Mouse (Mus musculus) embryo, embryonic 11 days (tissue): ENCODE results near the gene Gng10.

Source experiments
- DNase-seq: peaks from one replicate; pipeline ENCODE4 v3.0.0-alpha.2; 2015

Gene Gng10

GRCm38 (mm10) chr4:59034325-59034917 is 467 bp upstream of the Gng10 start:
- no peak for DNase-seq

DNA sequence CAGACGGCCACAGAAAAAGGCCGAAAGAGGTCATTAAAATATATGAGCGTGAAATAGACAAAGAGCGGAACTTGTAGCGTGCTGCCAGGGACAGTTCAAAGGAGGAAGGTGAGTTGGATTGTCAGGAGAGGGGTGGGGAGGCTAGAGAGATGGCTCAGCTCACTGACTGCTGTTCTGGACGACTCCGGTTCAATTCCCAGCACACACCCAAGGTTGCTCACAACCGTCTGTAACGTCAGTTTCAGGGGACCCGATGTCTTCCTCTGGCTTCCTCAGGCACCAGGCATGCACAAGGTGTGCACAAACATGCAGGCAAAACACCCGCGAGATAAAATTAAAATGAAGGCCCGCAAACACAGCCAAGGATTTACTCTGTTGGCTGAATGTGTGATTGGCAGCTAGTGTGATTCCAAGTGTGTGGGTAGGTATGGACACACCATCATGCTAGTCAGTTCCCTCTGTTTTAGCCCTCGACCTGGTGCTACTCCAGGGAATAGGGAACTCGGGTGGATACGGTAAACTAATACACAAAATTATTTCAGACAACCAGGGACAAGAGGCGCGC is 980 bp downstream of the Gng10 start:
- DNase-seq, result no peak

DNA sequence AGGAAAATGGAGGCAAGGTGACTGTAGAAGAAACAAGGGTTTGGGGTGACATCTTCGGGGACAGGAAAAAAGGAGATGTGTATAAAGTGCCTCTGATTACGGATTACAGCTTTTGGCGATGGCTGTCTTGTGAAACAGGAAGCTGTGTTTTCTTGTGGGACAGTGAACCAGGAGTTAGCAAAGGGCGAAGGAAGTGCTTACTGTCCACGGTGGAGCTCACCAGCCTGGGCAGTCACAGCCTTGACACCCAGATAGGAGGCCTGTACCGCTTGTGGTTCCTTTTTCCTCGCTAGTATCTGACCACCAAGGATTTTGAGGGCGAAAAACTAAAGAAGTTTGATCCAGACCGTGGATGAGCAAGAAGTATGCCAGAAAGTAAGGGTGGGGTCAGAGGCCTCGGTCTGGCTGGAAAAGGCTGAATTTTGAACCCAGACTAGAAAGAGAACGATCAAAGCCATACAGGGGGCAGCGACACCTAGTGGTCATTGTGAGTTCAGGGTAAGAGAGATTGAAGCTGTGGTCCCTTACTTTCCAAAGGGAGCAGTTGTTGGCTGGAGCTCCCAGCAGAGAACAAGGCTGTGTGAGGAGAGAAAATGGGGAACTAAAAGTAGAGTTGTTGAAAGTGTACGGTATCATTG is 1.7 kb downstream of the Gng10 start:
- peak; percentile 84 for DNase-seq

GRCm38 (mm10) chr4:59037525-59037924 is 2.6 kb downstream of the Gng10 start:
- DNase-seq, result no peak

- no peak for DNase-seq
Measured at GRCm38 (mm10) chr4:59040397-59041287, 5.8 kb downstream of the Gng10 start.

- no peak for DNase-seq
Measured at GRCm38 (mm10) chr4:59043074-59043473, 8.2 kb downstream of the Gng10 start.

GRCm38 (mm10) chr4:59043891-59044290 is 9.0 kb downstream of the Gng10 start:
- DNase-seq, result no peak

DNA sequence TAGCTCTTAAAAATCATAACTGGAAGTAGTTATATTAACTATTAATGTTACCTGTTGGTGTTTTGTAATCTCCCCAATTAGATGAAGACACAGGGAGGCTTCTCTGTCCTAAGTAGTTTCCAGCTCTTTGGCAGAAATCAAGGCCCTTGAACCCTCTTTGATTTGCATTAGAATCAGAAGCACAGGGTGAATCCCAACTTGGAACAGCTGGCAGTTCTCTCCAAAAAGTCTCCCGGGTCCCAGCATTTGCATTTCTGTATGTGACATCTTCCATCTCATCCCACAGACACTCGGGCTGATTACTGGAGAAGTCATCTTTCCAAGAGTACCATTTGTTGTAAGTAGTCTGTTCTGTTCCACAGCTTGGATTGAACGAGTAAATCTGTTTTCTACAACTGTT is 12.3 kb downstream of the Gng10 start:
- DNase-seq, result no peak

GRCm38 (mm10) chr4:59051081-59051480 is 16.2 kb downstream of the Gng10 start:
- DNase-seq, result no peak

- DNase-seq, result no peak
Measured at GRCm38 (mm10) chr4:59057929-59058328, 23.0 kb downstream of the Gng10 start.

GRCm38 (mm10) chr4:59062526-59062925 is 27.6 kb downstream of the Gng10 start:
- no peak for DNase-seq

DNA sequence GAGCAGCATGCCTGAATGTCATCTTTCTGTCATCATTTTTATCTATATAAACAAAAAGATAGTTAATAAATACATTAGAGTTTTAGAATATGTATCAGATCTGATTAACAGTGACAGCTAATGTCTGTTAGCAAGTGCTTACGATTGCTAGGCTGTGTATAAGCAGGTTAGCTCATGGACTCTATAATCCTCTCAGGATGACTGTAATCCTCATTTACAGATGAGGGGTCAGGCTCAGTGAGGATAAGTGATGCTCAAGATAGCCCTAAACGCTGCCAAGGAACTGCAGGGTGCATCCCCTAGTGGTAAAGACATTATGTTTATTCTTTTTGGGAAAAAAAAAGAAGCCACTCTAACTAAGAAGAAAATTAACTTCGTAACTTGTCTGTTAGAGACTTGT is 34.4 kb downstream of the Gng10 start:
- DNase-seq, result no peak

DNA sequence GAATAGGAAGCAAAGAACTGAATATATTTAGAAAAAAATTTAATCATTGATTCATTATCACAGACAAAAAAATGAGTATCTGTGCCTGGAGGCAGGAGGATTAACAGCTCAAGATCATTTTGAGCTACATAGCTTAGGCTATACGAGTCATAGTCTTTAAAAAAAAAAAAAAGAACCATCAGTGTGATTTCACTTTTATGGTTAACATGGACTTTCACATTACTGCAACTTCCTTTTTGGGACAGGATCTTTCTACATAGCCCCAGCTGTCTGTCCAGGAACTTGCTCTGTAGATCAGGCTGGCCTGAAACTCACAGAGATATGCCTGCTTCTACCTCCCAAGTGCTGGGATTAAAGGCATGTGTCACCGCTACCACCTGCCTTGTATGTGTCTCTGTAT is 48.5 kb downstream of the Gng10 start:
- no peak for DNase-seq

DNA sequence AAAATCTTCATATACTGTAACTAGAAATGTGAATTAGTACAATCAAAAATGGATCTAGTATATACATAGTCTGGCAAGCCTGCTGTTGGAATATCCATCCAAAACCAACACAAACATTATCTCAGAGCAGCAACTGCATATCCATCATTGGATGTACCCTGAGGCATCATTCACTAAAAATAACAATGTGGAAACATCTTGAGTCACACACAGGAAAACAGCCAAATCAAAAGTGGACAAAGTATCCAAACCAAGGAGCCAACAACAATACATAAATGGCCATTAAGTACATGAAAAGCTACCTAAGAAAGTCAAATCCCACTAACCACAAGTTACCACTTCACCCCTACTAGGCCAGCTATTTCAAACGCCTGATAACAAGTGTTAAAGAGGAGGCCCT is 54.5 kb downstream of the Gng10 start:
- no peak for DNase-seq
